Comparison of ENCODE assay signal across 9 mouse cellular contexts in the genomic region with DNA sequence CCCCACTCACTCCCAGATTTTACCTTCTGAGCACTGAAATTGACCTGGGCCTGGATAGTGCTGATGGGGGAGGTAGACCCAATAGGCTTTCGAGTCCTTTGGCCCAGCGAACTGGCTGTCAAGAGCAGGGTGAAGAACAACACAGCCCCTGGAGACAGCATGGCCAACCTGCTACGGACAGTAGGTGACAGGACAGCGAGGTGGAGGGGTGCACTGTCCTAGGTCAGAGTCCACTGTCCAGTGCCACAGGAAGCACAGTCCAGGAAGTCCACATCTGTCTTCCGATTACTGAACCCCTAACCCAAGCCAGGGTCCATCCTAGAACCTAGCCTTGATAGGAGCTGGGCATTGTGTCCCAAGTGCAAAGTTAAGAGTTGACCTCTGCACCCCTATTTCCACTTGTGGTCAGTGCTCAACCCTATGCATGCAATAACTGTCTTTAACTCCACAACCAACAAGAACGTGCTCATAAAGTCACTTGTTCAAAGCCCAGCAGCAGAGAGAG. TPM values are rescaled to one million over a fixed set of nuclear protein-coding genes. Genes with fewer than 3 reads are reported as not detected.
A peak's percentile ranks its signal among the peaks of the same experiment; 100 is the strongest.
DNase-seq lines count a peak whose midpoint lies in the region; ATAC-seq and TF ChIP-seq lines count a peak whose summit lies in the region.
"Had no signal": no experiment of that assay in that cellular context is flagged by ENCODE, and none has a peak within 500 bp of the region (broad histone marks: within the 10 kb centered on the region; RNA-seq: fewer than 3 reads in every experiment).

No protein-coding gene starts in this region.

- no peak for DNase-seq in layer of hippocampus, adult 2 months (ENCODE audit: low spot score in 2 of 2)
- no peak for DNase-seq in layer of hippocampus, adult 9-11 months
- DNase-seq in embryonic facial prominence, embryonic 10.5 days (ENCODE audit: low spot score): no peak
- no peak for DNase-seq in hindbrain, embryonic 14.5 days (ENCODE audit: low spot score)
- no peak for DNase-seq in midbrain, embryonic 10.5 days (ENCODE audit: low spot score)
- DNase-seq in urinary bladder, postnatal 36 days (ENCODE audit: low spot score in 2 of 2): no peak
- DNase-seq in cerebellum, postnatal 10 days: no peak
- DNase-seq in layer of hippocampus, postnatal 14 days (ENCODE audit: low spot score in 2 of 2): no peak

- no peaks in the 10 kb centered on the region for H3K27me3 ChIP-seq in embryonic facial prominence, embryonic 10.5 days (replicated peaks; ENCODE audit: low read depth, poor library complexity, severe bottlenecking)
- no peaks in the 10 kb centered on the region for H3K27me3 ChIP-seq in hindbrain, embryonic 14.5 days (ENCODE audit: control insufficient read depth, insufficient read depth, low read length)
- no peaks in the 10 kb centered on the region for H3K27me3 ChIP-seq in midbrain, embryonic 10.5 days (ENCODE audit: low read depth, poor library complexity, severe bottlenecking)

- H3K4me1 ChIP-seq in embryonic facial prominence, embryonic 10.5 days: peaks cover 30% of the 10 kb centered on the region
- peaks cover 11% of the 10 kb centered on the region for H3K4me1 ChIP-seq in hindbrain, embryonic 14.5 days (replicated peaks; ENCODE audit: control insufficient read depth, insufficient read depth, low read length)
- peaks cover 31% of the 10 kb centered on the region for H3K4me1 ChIP-seq in midbrain, embryonic 10.5 days

- TF ChIP-seq CTCF in layer of hippocampus, adult 2 months (conservative IDR thresholded peaks at IDR 0.05): no peak

- H3K9ac ChIP-seq in hindbrain, embryonic 14.5 days: peak overlapping the region; percentile 32; the same call in 1 of the 2 replicates

- peaks cover 31% of the 10 kb centered on the region for H3K36me3 ChIP-seq in embryonic facial prominence, embryonic 10.5 days (replicated peaks)
- H3K36me3 ChIP-seq in hindbrain, embryonic 14.5 days (replicated peaks; ENCODE audit: control insufficient read depth, insufficient read depth): peaks cover 27% of the 10 kb centered on the region
- peaks cover 29% of the 10 kb centered on the region for H3K36me3 ChIP-seq in midbrain, embryonic 10.5 days

- H3K9me3 ChIP-seq in embryonic facial prominence, embryonic 10.5 days: no peaks in the 10 kb centered on the region
- no peaks in the 10 kb centered on the region for H3K9me3 ChIP-seq in hindbrain, embryonic 14.5 days (ENCODE audit: control insufficient read depth, low read length)
- no peaks in the 10 kb centered on the region for H3K9me3 ChIP-seq in midbrain, embryonic 10.5 days (replicated peaks)

- peak overlapping the region; percentile 50 for H3K4me2 ChIP-seq in hindbrain, embryonic 14.5 days (replicated peaks)

- peak overlapping the region; percentile 90 for H3K27ac ChIP-seq in layer of hippocampus, adult 2 months
- H3K27ac ChIP-seq in embryonic facial prominence, embryonic 10.5 days (replicated peaks): peak overlapping the region; percentile 95
- 0 out of 2 replicates have a peak overlapping the region, but pooled peaks have one; percentile 34 for H3K27ac ChIP-seq in hindbrain, embryonic 14.5 days
- H3K27ac ChIP-seq in midbrain, embryonic 10.5 days (replicated peaks): peak overlapping the region; percentile 96

- ATAC-seq in hindbrain, embryonic 14.5 days (ENCODE audit: low FRiP score): peak; percentile 41; the same call in 1 of the 2 replicates

- peak overlapping the region; percentile 68 for H3K4me3 ChIP-seq in layer of hippocampus, adult 2 months
- peak overlapping the region; percentile 92 for H3K4me3 ChIP-seq in embryonic facial prominence, embryonic 10.5 days
- H3K4me3 ChIP-seq in hindbrain, embryonic 14.5 days (replicated peaks; ENCODE audit: low read length): peak overlapping the region; percentile 71
- H3K4me3 ChIP-seq in midbrain, embryonic 10.5 days: peak overlapping the region; percentile 88

- 66% methylated on average over 6 of the region's 6 CpGs for WGBS in embryonic facial prominence, embryonic 10.5 days
- 69% methylated on average over 6 of the region's 6 CpGs for WGBS in hindbrain, embryonic 14.5 days
- WGBS in midbrain, embryonic 10.5 days: 75% methylated on average over 6 of the region's 6 CpGs

RNA-seq across cellular contexts. Expression of gene Fbxw5, which starts 0.4 kb away (rescaled TPM):
- total RNA-seq in layer of hippocampus, adult 2 months (2021): 100 to 1,000 TPM; 109 to 120 TPM
- 87.9 and 92.2 TPM in 2 replicates for polyA plus RNA-seq in embryonic facial prominence, embryonic 10.5 days (2016; fragmentation: Nextera tagmentation; extraction: Ambion mirVana)
- polyA plus RNA-seq in hindbrain, embryonic 14.5 days (2014; fragmentation: Nextera tagmentation; extraction: Ambion mirVana): 116 and 118 TPM in 2 replicates
- polyA plus RNA-seq in midbrain, embryonic 10.5 days (2016; fragmentation: Nextera tagmentation; extraction: Ambion mirVana): 91.2 and 108 TPM in 2 replicates
- 100 to 1,000 TPM; 130 to 134 TPM for total RNA-seq in layer of hippocampus, postnatal 14 days (2021)

RNA-seq across cellular contexts. Expression of gene C8g, which starts 1.4 kb away (rescaled TPM):
- total RNA-seq in layer of hippocampus, adult 2 months (2021): 1 to 10 TPM in 1 of 2 experiments, under 1 TPM in 1; 0.97 to 1.5 TPM
- polyA plus RNA-seq in embryonic facial prominence, embryonic 10.5 days (2016; fragmentation: Nextera tagmentation; extraction: Ambion mirVana): 6.1 and 6.7 TPM in 2 replicates
- 4.1 and 5.5 TPM in 2 replicates for polyA plus RNA-seq in hindbrain, embryonic 14.5 days (2014; fragmentation: Nextera tagmentation; extraction: Ambion mirVana)
- 5.2 and 5.6 TPM in 2 replicates for polyA plus RNA-seq in midbrain, embryonic 10.5 days (2016; fragmentation: Nextera tagmentation; extraction: Ambion mirVana)
- 1 to 10 TPM; 1.5 to 1.7 TPM for total RNA-seq in layer of hippocampus, postnatal 14 days (2021)
- total RNA-seq: neutrophil, adult 5-6 weeks had no signal

RNA-seq across cellular contexts. Expression of gene Lcn12, which starts 6.4 kb away (rescaled TPM):
- not detected for total RNA-seq in layer of hippocampus, adult 2 months (2021)
- not detected in 2 replicates for polyA plus RNA-seq in embryonic facial prominence, embryonic 10.5 days (2016; fragmentation: Nextera tagmentation; extraction: Ambion mirVana)
- not detected in 2 replicates for polyA plus RNA-seq in hindbrain, embryonic 14.5 days (2014; fragmentation: Nextera tagmentation; extraction: Ambion mirVana)
- polyA plus RNA-seq in midbrain, embryonic 10.5 days (2016; fragmentation: Nextera tagmentation; extraction: Ambion mirVana): not detected in 2 replicates
- total RNA-seq in layer of hippocampus, postnatal 14 days (2021): not detected
- total RNA-seq: neutrophil, adult 5-6 weeks had no signal

RNA-seq across cellular contexts. Expression of gene Ptgds, which starts 30.3 kb away (rescaled TPM):
- total RNA-seq in layer of hippocampus, adult 2 months (2021): 100 to 1,000 TPM; 541 to 735 TPM
- polyA plus RNA-seq in embryonic facial prominence, embryonic 10.5 days (2016; fragmentation: Nextera tagmentation; extraction: Ambion mirVana): 0.18 TPM in 1 of 2 replicates, not detected in the other
- 230 and 390 TPM in 2 replicates for polyA plus RNA-seq in hindbrain, embryonic 14.5 days (2014; fragmentation: Nextera tagmentation; extraction: Ambion mirVana)
- polyA plus RNA-seq in midbrain, embryonic 10.5 days (2016; fragmentation: Nextera tagmentation; extraction: Ambion mirVana): 0.16 TPM in 1 of 2 replicates, not detected in the other
- total RNA-seq in layer of hippocampus, postnatal 14 days (2021): 100 to 1,000 TPM; 234 to 420 TPM
- total RNA-seq: neutrophil, adult 5-6 weeks had no signal

RNA-seq across cellular contexts. Expression of gene Paxx, which starts 39.2 kb away (rescaled TPM):
- 10 to 100 TPM; 55.7 to 62.1 TPM for total RNA-seq in layer of hippocampus, adult 2 months (2021)
- 15.8 and 16.0 TPM in 2 replicates for polyA plus RNA-seq in embryonic facial prominence, embryonic 10.5 days (2016; fragmentation: Nextera tagmentation; extraction: Ambion mirVana)
- 93.1 and 109 TPM in 2 replicates for polyA plus RNA-seq in hindbrain, embryonic 14.5 days (2014; fragmentation: Nextera tagmentation; extraction: Ambion mirVana)
- polyA plus RNA-seq in midbrain, embryonic 10.5 days (2016; fragmentation: Nextera tagmentation; extraction: Ambion mirVana): 17.4 and 26.4 TPM in 2 replicates
- 10 to 100 TPM; 52.1 to 57.7 TPM for total RNA-seq in layer of hippocampus, postnatal 14 days (2021)

Comparison
In these comparisons a context has a peak if more than half of its experiments do, and no peak if none do; other contexts are left out.
1. H3K27ac ChIP-seq: peak in every context shown above with its lines; median percentile 96 in midbrain, embryonic 10.5 days; 95 in embryonic facial prominence, embryonic 10.5 days; 90 in layer of hippocampus, adult 2 months; 34 in hindbrain, embryonic 14.5 days.